Mouse (Mus musculus): ENCODE results near the gene Wfs1. TPM values are rescaled to one million over a fixed set of nuclear protein-coding genes. Genes with fewer than 3 reads are reported as not detected.

The Wfs1 gene
- polyA plus RNA-seq, 1 experiment from 2014 or later: 46.7 TPM

- in situ Hi-C loops (cut with MboI; ENCODE audit: low pct_unique_long_range_greater_than_20kb): no loop called here
- H3K27me3 ChIP-seq: peaks cover 28% of the 10 kb centered on the region
- POLR2A ChIA-PET: no interaction called here
- DNase-seq (ENCODE audit: low read depth, low spot score) (no peak), ATAC-seq (no peak)
- CTCF ChIA-PET: interaction anchor here (0.7 kb wide), 1 partner anchor 23 kb away, joined by 3 read pairs; no protein-coding TSS in a partner anchor
- TF ChIP-seq CTCF (IDR thresholded peaks at IDR 0.05): no peak
Measured at GRCm38 (mm10) chr5:36916581-36916980, 72.4 kb downstream of the Wfs1 start.

Other genes starting within 250 kb of the Wfs1 start
- gene Bloc1s4, start 240.6 kb downstream of the Wfs1 start, polyA plus RNA-seq (2021): 25.5 TPM
- 434 TPM for gene Mrfap1, start 192.4 kb downstream of the Wfs1 start, polyA plus RNA-seq (2021)
- 46.9 TPM for gene Man2b2, start 158.6 kb downstream of the Wfs1 start, polyA plus RNA-seq (2021)
- 0.03 TPM for gene Ppp2r2c, start 120.7 kb downstream of the Wfs1 start, polyA plus RNA-seq (2021)
- not detected for gene Gm1043, start 96.2 kb upstream of the Wfs1 start, polyA plus RNA-seq (2021)